ENCODE assay signal across 9 mouse cellular contexts in the genomic region with DNA sequence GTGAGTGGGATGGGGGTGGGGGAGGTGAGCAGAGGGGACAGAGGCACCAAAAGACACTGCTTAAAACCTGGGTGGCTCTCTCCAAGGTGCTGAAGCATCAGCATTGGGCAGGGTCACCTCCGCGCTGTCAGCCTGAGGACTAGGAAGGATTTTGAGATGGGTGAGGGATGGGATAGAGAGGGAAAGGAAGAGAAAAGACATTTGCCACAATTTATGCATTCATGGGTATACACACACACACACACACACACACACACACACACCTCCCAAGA.
DNase-seq lines count a peak whose midpoint lies in the region; ATAC-seq and TF ChIP-seq lines count a peak whose summit lies in the region.
"Had no signal": no experiment of that assay in that cellular context is flagged by ENCODE, and none has a peak within 500 bp of the region (broad histone marks: within the 10 kb centered on the region; RNA-seq: fewer than 3 reads in every experiment).

No protein-coding gene starts in this region.

- peak overlapping the region; percentile 6; the same call in 1 of the 2 replicates for H3K27ac ChIP-seq in forebrain, embryonic 13.5 days
- no peak overlapping the region for H3K27ac ChIP-seq in forebrain, postnatal 0 days (ENCODE audit: low read depth, low read length)
- H3K27ac ChIP-seq in midbrain, embryonic 14.5 days (replicated peaks; ENCODE audit: low read depth, low read length), result 0 out of 2 replicates have a peak overlapping the region, but pooled peaks have one; percentile 26
- no peak overlapping the region for H3K27ac ChIP-seq in midbrain, embryonic 16.5 days (ENCODE audit: low read length)
- H3K27ac ChIP-seq in forebrain, embryonic 15.5 days (replicated peaks), result peak overlapping the region; percentile 83
- no peak overlapping the region for H3K27ac ChIP-seq in layer of hippocampus, adult 2 months

- H3K4me1 ChIP-seq in forebrain, embryonic 13.5 days, result peaks cover 65% of the 10 kb centered on the region
- H3K4me1 ChIP-seq in forebrain, postnatal 0 days (ENCODE audit: insufficient read depth), result peaks cover 23% of the 10 kb centered on the region
- H3K4me1 ChIP-seq in midbrain, embryonic 14.5 days (ENCODE audit: control insufficient read depth, insufficient read depth, low read length), result peaks cover 44% of the 10 kb centered on the region
- peaks cover 36% of the 10 kb centered on the region for H3K4me1 ChIP-seq in midbrain, embryonic 16.5 days (ENCODE audit: control insufficient read depth, insufficient read depth, low read length)
- H3K4me1 ChIP-seq in forebrain, embryonic 15.5 days, result peaks cover 59% of the 10 kb centered on the region

- peak overlapping the region; percentile 60 for H3K4me2 ChIP-seq in forebrain, embryonic 13.5 days
- H3K4me2 ChIP-seq in forebrain, postnatal 0 days (ENCODE audit: low read depth), result no peak overlapping the region
- no peak overlapping the region for H3K4me2 ChIP-seq in midbrain, embryonic 14.5 days (ENCODE audit: low read length)
- H3K4me2 ChIP-seq in midbrain, embryonic 16.5 days (ENCODE audit: low read length), result no peak overlapping the region
- 0 out of 2 replicates have a peak overlapping the region, but pooled peaks have one; percentile 52 for H3K4me2 ChIP-seq in forebrain, embryonic 15.5 days (replicated peaks)

- H3K36me3 ChIP-seq in forebrain, embryonic 13.5 days (ENCODE audit: poor library complexity, severe bottlenecking), result no peaks in the 10 kb centered on the region
- H3K36me3 ChIP-seq in forebrain, postnatal 0 days (ENCODE audit: insufficient read depth), result no peaks in the 10 kb centered on the region
- H3K36me3 ChIP-seq in midbrain, embryonic 14.5 days (ENCODE audit: control insufficient read depth, insufficient read depth, low read length), result no peaks in the 10 kb centered on the region
- H3K36me3 ChIP-seq in midbrain, embryonic 16.5 days (ENCODE audit: control insufficient read depth, insufficient read depth, low read length), result no peaks in the 10 kb centered on the region; the same call in 1 of the 2 replicates
- H3K36me3 ChIP-seq in forebrain, embryonic 15.5 days, result no peaks in the 10 kb centered on the region

- ATAC-seq in forebrain, embryonic 13.5 days, result no peak
- ATAC-seq in forebrain, postnatal 0 days, result no peak
- no peak for ATAC-seq in midbrain, embryonic 14.5 days (ENCODE audit: low FRiP score, low TSS enrichment)
- ATAC-seq in midbrain, embryonic 16.5 days, result no peak
- no peak for ATAC-seq in forebrain, embryonic 15.5 days (replicated peaks)
- no peak for ATAC-seq in granulocyte monocyte progenitor cell, adult 5-6 weeks (replicated peaks; ENCODE audit: poor library complexity, severe bottlenecking)

- 11% methylated on average over 2 of the region's 2 CpGs for WGBS in forebrain, embryonic 13.5 days
- 38% methylated on average over 2 of the region's 2 CpGs for WGBS in forebrain, postnatal 0 days
- WGBS in midbrain, embryonic 14.5 days, result 18% methylated on average over 2 of the region's 2 CpGs
- 7% methylated on average over 2 of the region's 2 CpGs for WGBS in midbrain, embryonic 16.5 days
- WGBS in forebrain, embryonic 15.5 days, result 21% methylated on average over 2 of the region's 2 CpGs

- no peaks in the 10 kb centered on the region for H3K9me3 ChIP-seq in forebrain, embryonic 13.5 days (replicated peaks)
- no peaks in the 10 kb centered on the region for H3K9me3 ChIP-seq in forebrain, postnatal 0 days (ENCODE audit: low read length)
- H3K9me3 ChIP-seq in midbrain, embryonic 14.5 days (ENCODE audit: control insufficient read depth, low read length), result no peaks in the 10 kb centered on the region
- H3K9me3 ChIP-seq in midbrain, embryonic 16.5 days (replicated peaks; ENCODE audit: control insufficient read depth, low read length, poor library complexity, severe bottlenecking), result no peaks in the 10 kb centered on the region
- H3K9me3 ChIP-seq in forebrain, embryonic 15.5 days, result no peaks in the 10 kb centered on the region

- no peak overlapping the region for H3K4me3 ChIP-seq in forebrain, embryonic 13.5 days
- H3K4me3 ChIP-seq in forebrain, postnatal 0 days (ENCODE audit: low read depth, low read length), result no peak overlapping the region
- H3K4me3 ChIP-seq in midbrain, embryonic 14.5 days (replicated peaks; ENCODE audit: low read depth, low read length), result no peak overlapping the region
- H3K4me3 ChIP-seq in midbrain, embryonic 16.5 days (ENCODE audit: low read depth, low read length), result no peak overlapping the region
- no peak overlapping the region for H3K4me3 ChIP-seq in forebrain, embryonic 15.5 days
- H3K4me3 ChIP-seq in layer of hippocampus, adult 2 months, result no peak overlapping the region

- H3K9ac ChIP-seq in forebrain, embryonic 13.5 days, result no peak overlapping the region
- H3K9ac ChIP-seq in forebrain, postnatal 0 days, result no peak overlapping the region
- no peak overlapping the region for H3K9ac ChIP-seq in midbrain, embryonic 14.5 days (replicated peaks; ENCODE audit: low read length)
- H3K9ac ChIP-seq in midbrain, embryonic 16.5 days (ENCODE audit: low read depth, low read length), result no peak overlapping the region
- H3K9ac ChIP-seq in forebrain, embryonic 15.5 days (replicated peaks), result no peak overlapping the region

- no peak for DNase-seq in forebrain, postnatal 0 days
- peak; percentile 26 for DNase-seq in midbrain, embryonic 14.5 days
- peak; percentile 55 for DNase-seq in retina, postnatal 1 day
- no peak for DNase-seq in layer of hippocampus, adult 2 months (ENCODE audit: low spot score in 2 of 2)
- DNase-seq: cerebellum, adult 9-11 months had no signal

- TF ChIP-seq CTCF in forebrain, postnatal 0 days (IDR thresholded peaks at IDR 0.05; ENCODE audit: low read depth), result no peak
- TF ChIP-seq CTCF in layer of hippocampus, adult 2 months (conservative IDR thresholded peaks at IDR 0.05), result no peak

- peaks cover 17% of the 10 kb centered on the region; the same call in 1 of the 2 replicates for H3K27me3 ChIP-seq in forebrain, embryonic 13.5 days
- peaks cover 4% of the 10 kb centered on the region; the same call in 1 of the 2 replicates for H3K27me3 ChIP-seq in forebrain, postnatal 0 days (ENCODE audit: insufficient read depth, low read length)
- no peaks in the 10 kb centered on the region for H3K27me3 ChIP-seq in midbrain, embryonic 14.5 days (ENCODE audit: control insufficient read depth, insufficient read depth, low read length)
- H3K27me3 ChIP-seq in midbrain, embryonic 16.5 days (ENCODE audit: control insufficient read depth, insufficient read depth, low read depth, low read length), result no peaks in the 10 kb centered on the region; the same call in 1 of the 2 replicates
- H3K27me3 ChIP-seq in forebrain, embryonic 15.5 days, result no peaks in the 10 kb centered on the region

Comparison
In these comparisons a context has a peak if more than half of its experiments do, and no peak if none do; other contexts are left out.
1. H3K27ac ChIP-seq: peak in forebrain, embryonic 13.5 days (single experiment), midbrain, embryonic 14.5 days (single experiment) and forebrain, embryonic 15.5 days (single experiment); none in forebrain, postnatal 0 days (single experiment), midbrain, embryonic 16.5 days (single experiment) and layer of hippocampus, adult 2 months (single experiment).
2. H3K4me2 ChIP-seq: peak in forebrain, embryonic 13.5 days (single experiment) and forebrain, embryonic 15.5 days (single experiment); none in forebrain, postnatal 0 days (single experiment), midbrain, embryonic 14.5 days (single experiment) and midbrain, embryonic 16.5 days (single experiment).
3. DNase-seq: peak in midbrain, embryonic 14.5 days (single experiment) and retina, postnatal 1 day (single experiment); none in forebrain, postnatal 0 days (single experiment) and layer of hippocampus, adult 2 months (0 of 2).